Mouse (Mus musculus) neural tube, embryonic 11.5 days (tissue): ENCODE results near the gene Vmn1r192. TPM values are rescaled to one million over a fixed set of nuclear protein-coding genes. Genes with fewer than 3 reads are reported as not detected.
"Not testable (repeated sequence)": the region's sequence is repeated elsewhere in the genome, so short reads cannot be mapped to it uniquely, and the experiment has no call there.

Experiments used
- ATAC-seq: fragments of 200-750 bp; cut with Nextera tagmentation; 2 replicates; pipeline ENCODE4 v1.8.0; 2017; ENCODE audit warnings: moderate number of reproducible peaks, mild to moderate bottlenecking, moderate TSS enrichment, moderate library complexity; ENCODE audit not compliant: insufficient read depth, low FRiP score, low TSS enrichment
- DNase-seq: peaks from one replicate; pipeline ENCODE4 v3.0.0-alpha.2; 2015; ENCODE audit warnings: low spot score
- H3K27ac ChIP-seq: fragments of 300-500 bp; sonication (generic); 2 replicates; pipeline ENCODE4 v1.5.1; 2014; ENCODE audit warnings: low read depth, mild to moderate bottlenecking, low read length
- H3K27me3 ChIP-seq: fragments of 300-500 bp; sonication (generic); 2 replicates; pipeline ENCODE4 v1.6.1; 2014; ENCODE audit warnings: mild to moderate bottlenecking, low read length, mixed read lengths; ENCODE audit not compliant: control insufficient read depth, insufficient read depth
- H3K36me3 ChIP-seq: fragments of 300-500 bp; sonication (generic); 2 replicates; pipeline ENCODE4 v1.6.1; 2014; ENCODE audit warnings: mild to moderate bottlenecking, low read length, moderate library complexity, mixed read lengths; ENCODE audit not compliant: control insufficient read depth, insufficient read depth
- H3K4me1 ChIP-seq: fragments of 300-500 bp; sonication (generic); 2 replicates; pipeline ENCODE4 v1.6.1; 2014; ENCODE audit warnings: low read length, mixed read lengths; ENCODE audit not compliant: control insufficient read depth, insufficient read depth
- H3K4me2 ChIP-seq: fragments of 300-500 bp; sonication (generic); 2 replicates; pipeline ENCODE4 v1.6.1; 2014; ENCODE audit warnings: low read depth, mild to moderate bottlenecking, moderate library complexity
- H3K4me3 ChIP-seq: fragments of 300-500 bp; sonication (generic); 2 replicates; pipeline ENCODE4 v1.5.1; 2014; ENCODE audit warnings: low read depth, low read length
- H3K9ac ChIP-seq: fragments of 300-500 bp; sonication (generic); 2 replicates; pipeline ENCODE4 v1.6.1; 2014; ENCODE audit warnings: mild to moderate bottlenecking, low read length
- H3K9me3 ChIP-seq: fragments of 300-500 bp; sonication (generic); 2 replicates; pipeline ENCODE4 v1.6.1; 2016; ENCODE audit warnings: low read length; ENCODE audit not compliant: control insufficient read depth
- WGBS: fragments of 180-500 bp; shearing (Covaris S2); extraction: QIAGEN DNeasy Blood & Tissue Kit; methylation state at CpG from one replicate; pipeline ENCODE4 v1.1.7; 2014; 5-methylcytosine and 5-hydroxymethylcytosine counted together
- polyA plus RNA-seq: library from polyadenylated mRNA; unstranded; fragments of >200 nt; fragmentation: Nextera tagmentation; extraction: Ambion mirVana; gene quantifications from 2 replicates; pipeline ENCODE4 v1.2.1, GENCODE M21; 2014

Vmn1r192 gene
- polyA plus RNA-seq: not detected in 2 replicates

GRCm38 (mm10) chr13:22191041-22191440 lies at the start of gene Vmn1r192:
Vmn1r192 (minus strand) TSS chr13:22191141.
- H3K9me3 ChIP-seq: no peaks in the 10 kb centered on the region
- no peak within 1 kb of the TSS for H3K4me3 ChIP-seq
- no peak within 1 kb of the TSS for H3K27ac ChIP-seq
- no peaks in the 10 kb centered on the region for H3K36me3 ChIP-seq
- no peak within 1 kb of the TSS for H3K4me2 ChIP-seq
- ATAC-seq (no peak), DNase-seq (no peak)
- no peak within 1 kb of the TSS for H3K9ac ChIP-seq
- no peaks in the 10 kb centered on the region for H3K27me3 ChIP-seq
- H3K4me1 ChIP-seq: no peaks in the 10 kb centered on the region

- H3K27me3 ChIP-seq, H3K4me3 ChIP-seq, H3K9ac ChIP-seq, H3K9me3 ChIP-seq, H3K27ac ChIP-seq, DNase-seq, H3K4me2 ChIP-seq, ATAC-seq, H3K4me1 ChIP-seq, H3K36me3 ChIP-seq: not testable (repeated sequence)
- WGBS: 73% methylated on average over 1 of the region's 1 CpGs
Observed at GRCm38 (mm10) chr13:22223060-22223459, 32.1 kb upstream of the Vmn1r192 start, which contains the start of gene Vmn1r193. Vmn1r193 (minus strand) TSS chr13:22223160.

- H3K36me3 ChIP-seq, H3K27me3 ChIP-seq, H3K4me2 ChIP-seq, ATAC-seq, DNase-seq, H3K4me3 ChIP-seq, H3K9ac ChIP-seq, H3K9me3 ChIP-seq, H3K27ac ChIP-seq, H3K4me1 ChIP-seq: not testable (repeated sequence)
- 78% methylated on average over 3 of the region's 3 CpGs for WGBS
Observed at GRCm38 (mm10) chr13:22192756-22193155, 1.8 kb upstream of the Vmn1r192 start.

GRCm38 (mm10) chr13:22190385-22190784 lies 556 bp downstream of the Vmn1r192 start:
- H3K4me2 ChIP-seq: no peak overlapping the region
- H3K4me3 ChIP-seq: no peak overlapping the region
- H3K27me3 ChIP-seq: no peaks in the 10 kb centered on the region
- no peak overlapping the region for H3K27ac ChIP-seq
- H3K36me3 ChIP-seq: no peaks in the 10 kb centered on the region
- no peak for DNase-seq
- no peak for ATAC-seq
- no peak overlapping the region for H3K9ac ChIP-seq
- WGBS: 73% methylated on average over 2 of the region's 2 CpGs
- no peaks in the 10 kb centered on the region for H3K9me3 ChIP-seq
- H3K4me1 ChIP-seq: no peaks in the 10 kb centered on the region

- Histone ChIP-seq H3K27me3 (no peaks in the 10 kb centered on the region), H3K9me3 (no peaks in the 10 kb centered on the region), H3K4me3 (no peak overlapping the region), H3K36me3 (no peaks in the 10 kb centered on the region), H3K4me1 (no peaks in the 10 kb centered on the region), H3K4me2 (no peak overlapping the region), H3K27ac (no peak overlapping the region), H3K9ac (no peak overlapping the region)
- DNase-seq (no peak), ATAC-seq (no peak)
- 93% methylated on average over 2 of the region's 2 CpGs for WGBS
Observed at GRCm38 (mm10) chr13:22189313-22189712, 1.6 kb downstream of the Vmn1r192 start.

- Histone ChIP-seq H3K4me2 (no peak within 1 kb of the TSS), H3K4me3 (no peak within 1 kb of the TSS), H3K27me3 (no peaks in the 10 kb centered on the region), H3K36me3 (no peaks in the 10 kb centered on the region), H3K9me3 (no peaks in the 10 kb centered on the region), H3K9ac (no peak within 1 kb of the TSS), H3K4me1 (no peaks in the 10 kb centered on the region), H3K27ac (no peak within 1 kb of the TSS)
- ATAC-seq (no peak), DNase-seq (no peak)
- WGBS: 86% methylated on average over 1 of the region's 1 CpGs
Observed at GRCm38 (mm10) chr13:22183869-22184268, 7.1 kb downstream of the Vmn1r192 start, which contains the start of gene Vmn1r191. Vmn1r191 (minus strand) TSS chr13:22183969.

GRCm38 (mm10) chr13:22168416-22168815 lies 22.5 kb downstream of the Vmn1r192 start:
- 92% methylated on average over 15 of the region's 15 CpGs for WGBS
- no peaks in the 10 kb centered on the region for H3K36me3 ChIP-seq
- no peaks in the 10 kb centered on the region for H3K27me3 ChIP-seq
- no peak overlapping the region for H3K4me2 ChIP-seq
- no peak overlapping the region for H3K4me3 ChIP-seq
- H3K9me3 ChIP-seq: peaks cover 3% of the 10 kb centered on the region; the same call in 1 of the 2 replicates
- H3K27ac ChIP-seq: no peak overlapping the region
- H3K9ac ChIP-seq: no peak overlapping the region
- ATAC-seq (no peak), DNase-seq (no peak)
- H3K4me1 ChIP-seq: no peaks in the 10 kb centered on the region

- not testable (repeated sequence) for H3K36me3 ChIP-seq, H3K9me3 ChIP-seq, DNase-seq, H3K4me2 ChIP-seq, H3K4me1 ChIP-seq, H3K9ac ChIP-seq, H3K27ac ChIP-seq, H3K27me3 ChIP-seq, ATAC-seq, H3K4me3 ChIP-seq
- WGBS: 81% methylated on average over 4 of the region's 5 CpGs
Observed at GRCm38 (mm10) chr13:22136495-22137293, 54.2 kb downstream of the Vmn1r192 start.
